Mouse (Mus musculus): ENCODE measurements around the gene Ttc24. TPM values are rescaled to one million over a fixed set of nuclear protein-coding genes. Genes with fewer than 3 reads are reported as not detected.

The Ttc24 gene
- polyA plus RNA-seq, 1 experiment from 2014 or later = not detected

DNA sequence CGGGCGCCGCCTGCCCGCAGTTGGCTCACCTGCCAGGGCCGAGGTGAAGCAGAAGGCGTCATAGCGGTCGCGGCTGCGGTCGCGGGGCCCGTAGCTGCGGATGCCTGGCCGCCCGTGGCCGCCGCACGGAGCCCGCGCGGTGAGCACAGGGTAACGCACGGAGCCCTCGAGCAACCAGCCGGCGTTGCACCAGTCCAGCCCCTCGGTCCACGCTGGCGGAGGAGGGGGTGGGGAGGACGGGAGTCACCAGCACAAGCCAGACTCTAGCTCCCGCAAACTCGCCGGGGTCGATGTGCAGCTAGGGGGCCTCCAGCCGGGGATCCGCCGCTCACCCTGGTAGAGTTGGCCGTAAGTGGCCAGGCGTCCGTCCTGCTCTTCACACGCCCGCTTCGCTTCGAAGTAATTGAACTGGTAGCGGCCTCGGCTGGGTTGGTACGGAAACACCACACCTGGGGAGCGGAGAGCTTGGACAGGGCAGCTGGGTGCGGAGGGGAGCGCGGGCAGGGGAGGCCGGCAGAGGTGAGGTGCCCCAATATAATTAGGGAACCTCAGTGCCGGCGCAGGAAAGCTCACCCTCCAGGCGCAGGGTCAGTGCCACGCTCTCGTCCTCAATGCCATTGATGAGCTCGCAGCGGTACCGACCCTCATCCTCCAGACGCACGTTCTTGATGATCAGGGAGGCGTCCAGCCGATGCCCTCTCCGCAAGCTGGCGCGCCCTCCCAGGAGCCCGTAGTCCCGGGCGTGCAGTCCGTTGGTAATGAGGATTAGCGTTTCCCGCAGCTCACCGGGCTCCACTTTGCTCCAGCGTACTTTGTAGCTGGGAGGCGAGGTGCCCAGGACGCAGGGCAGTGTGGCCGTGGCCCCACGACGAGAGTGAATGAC, 54.7 kb downstream of the Ttc24 start:
- no peak for ATAC-seq
- POLR2A ChIA-PET = interaction anchor here (0.5 to 0.6 kb wide), 2 partner anchors 14 to 73 kb away, joined by 3 read pairs; no protein-coding TSS in a partner anchor
- in situ Hi-C loops (cut with MboI; ENCODE audit: low pct_unique_long_range_greater_than_20kb) = no loop called here
- DNase-seq (ENCODE audit: low read depth, low spot score) = no peak
- TF ChIP-seq CTCF (IDR thresholded peaks at IDR 0.05) = no peak
- CTCF ChIA-PET = interaction anchor here (0.8 to 4.1 kb wide), 4 partner anchors 9 to 52 kb away, joined by 3 to 25 read pairs (median 3); partner anchors contain the start of gene Nes
- peaks cover 68% of the 10 kb centered on the region for H3K27me3 ChIP-seq

DNA sequence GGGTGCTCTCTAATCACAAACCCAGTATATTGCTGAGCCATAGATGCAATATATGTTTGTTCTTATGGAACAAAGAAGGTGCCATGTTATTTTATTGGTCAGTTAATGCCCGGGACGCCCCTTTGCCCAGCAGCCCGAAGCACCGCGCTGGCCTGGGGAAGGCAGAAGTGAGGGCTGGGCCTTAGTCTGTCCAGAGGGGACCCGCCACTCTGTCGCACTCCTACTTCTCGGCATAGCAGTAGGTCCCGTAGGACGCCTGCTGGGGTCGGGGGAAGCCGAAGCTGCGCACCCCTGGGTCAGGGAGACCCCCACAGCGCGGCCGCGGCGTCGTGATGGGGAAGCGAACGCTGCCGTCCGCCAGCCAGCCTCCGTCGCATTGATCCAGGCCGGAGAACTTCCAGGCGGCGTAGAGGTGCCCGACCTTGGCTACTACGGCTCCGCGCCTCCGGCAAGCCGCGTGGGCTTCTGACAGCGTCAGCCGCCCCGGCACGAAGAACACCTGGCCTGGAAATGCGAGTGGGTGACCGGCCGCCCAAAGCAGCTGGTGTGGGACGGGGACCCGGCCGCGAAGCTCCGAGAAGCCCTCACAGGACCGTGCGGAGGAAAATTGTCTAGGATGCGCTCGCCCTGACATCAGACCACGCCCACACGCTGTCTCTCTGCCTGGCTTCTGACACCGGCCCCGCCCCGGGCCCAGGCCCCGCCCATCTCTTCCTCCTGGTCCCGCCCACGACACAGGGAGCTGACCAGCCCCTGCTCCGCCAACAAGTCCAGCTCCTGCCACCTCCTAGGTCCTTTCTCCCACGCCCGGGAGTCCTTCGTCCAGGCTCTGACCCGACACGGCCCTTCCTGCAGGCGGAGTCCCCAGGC, 55.5 kb downstream of the Ttc24 start:
- POLR2A ChIA-PET = no interaction called here
- DNase-seq (ENCODE audit: low read depth, low spot score) (peak; percentile 47), ATAC-seq (peak; percentile 95)
- no peak for TF ChIP-seq CTCF (IDR thresholded peaks at IDR 0.05)
- in situ Hi-C loops (cut with MboI; ENCODE audit: low pct_unique_long_range_greater_than_20kb) = no loop called here
- CTCF ChIA-PET = interaction anchor here (0.8 to 4.1 kb wide), 2 partner anchors 12 to 52 kb away, joined by 3 to 25 read pairs; partner anchors contain the start of gene Nes
- H3K27me3 ChIP-seq = peaks cover 75% of the 10 kb centered on the region

Other genes starting within 250 kb of the Ttc24 start
- gene Sh2d2a, start 231.5 kb downstream of the Ttc24 start, polyA plus RNA-seq (2021) = not detected
- 72.2 TPM for gene Prcc, start 192.7 kb downstream of the Ttc24 start, polyA plus RNA-seq (2021)
- gene Hdgf, start 172.0 kb downstream of the Ttc24 start, polyA plus RNA-seq (2021) = 503 TPM
- 166 TPM for gene Mrpl24, start 158.8 kb downstream of the Ttc24 start, polyA plus RNA-seq (2021)
- gene Isg20l2, start 148.0 kb downstream of the Ttc24 start, polyA plus RNA-seq (2021) = 38.5 TPM
- 24.6 TPM for gene Rrnad1, start 147.6 kb downstream of the Ttc24 start, polyA plus RNA-seq (2021)
- 0.59 TPM for gene Crabp2, start 129.6 kb downstream of the Ttc24 start, polyA plus RNA-seq (2021)
- 45.0 TPM for gene Nes, start 107.2 kb downstream of the Ttc24 start, polyA plus RNA-seq (2021)
- gene Bcan, start 78.1 kb downstream of the Ttc24 start, polyA plus RNA-seq (2021) = 0.28 TPM
- gene Hapln2, start 50.7 kb downstream of the Ttc24 start, polyA plus RNA-seq (2021) = 0.32 TPM
- gene Gpatch4, start 35.2 kb downstream of the Ttc24 start, polyA plus RNA-seq (2021) = 32.8 TPM
- gene Naxe, start 19.8 kb downstream of the Ttc24 start, polyA plus RNA-seq (2021) = 198 TPM
- 55.8 TPM for gene Iqgap3, start 3.7 kb upstream of the Ttc24 start, polyA plus RNA-seq (2021)
- gene Mef2d, start 64.1 kb upstream of the Ttc24 start, polyA plus RNA-seq (2021) = 62.7 TPM
- gene Rhbg, start 176.4 kb upstream of the Ttc24 start, polyA plus RNA-seq (2021) = not detected
- gene Gm38392, start 208.9 kb upstream of the Ttc24 start, polyA plus RNA-seq (2021) = 0.19 TPM
- 6.3 TPM for gene Tsacc, start 218.7 kb upstream of the Ttc24 start, polyA plus RNA-seq (2021)
- gene Cct3, start 218.8 kb upstream of the Ttc24 start, polyA plus RNA-seq (2021) = 573 TPM
- gene Glmp, start 246.7 kb upstream of the Ttc24 start, polyA plus RNA-seq (2021) = 590 TPM

Measured in Patski (cell line).